Mouse (Mus musculus) neutrophil, adult 5-6 weeks (primary cell): ENCODE data around the gene Baat. TPM values are rescaled to one million over a fixed set of nuclear protein-coding genes. Genes with fewer than 3 reads are reported as not detected.

Experiments
- total RNA-seq: library from RNA; stranded (forward); fragments of 200-1000 nt; gene quantifications from 2 replicates; pipeline ENCODE4 v1.2.3, GENCODE M21; 2017

Baat gene
- total RNA-seq, 1 experiment from 2014 or later = not detected

Other genes with a start within 250 kb of the Baat start
- gene Acnat2, start 98.4 kb downstream of the Baat start, total RNA-seq = not detected in 2 replicates
- not detected in 2 replicates for gene Acnat1, start 32.6 kb downstream of the Baat start, total RNA-seq
- 12.7 and 14.4 TPM in 2 replicates for gene Mrpl50, start 14.5 kb upstream of the Baat start, total RNA-seq
- 5.3 and 6.4 TPM in 2 replicates for gene Zfp189, start 14.6 kb upstream of the Baat start, total RNA-seq
- gene Aldob, start 43.0 kb upstream of the Baat start, total RNA-seq = not detected in 2 replicates
- not detected in 2 replicates for gene Tmem246, start 91.3 kb upstream of the Baat start, total RNA-seq
- 178 and 200 TPM in 2 replicates for gene Rnf20, start 125.4 kb upstream of the Baat start, total RNA-seq
- not detected in 2 replicates for gene Ppp3r2, start 175.5 kb upstream of the Baat start, total RNA-seq